Mouse (Mus musculus): ENCODE data around the gene Atp8b2. TPM values are rescaled to one million over a fixed set of nuclear protein-coding genes. Genes with fewer than 3 reads are reported as not detected.

Atp8b2 gene
- total and polyA plus RNA-seq, 3 experiments, result 15.7 to 27.3 (median 18.0) TPM

GRCm38 (mm10) chr3:89962751-89963220, 522 bp downstream of the Atp8b2 start:
- Histone ChIP-seq H3K4me3 (peak overlapping the region; percentile 68), H3K4me1 (ENCODE audit: control insufficient read depth, insufficient read depth, low read length) (peaks cover 19% of the 10 kb centered on the region), H3K27me3 (ENCODE audit: control insufficient read depth, insufficient read depth, low read length) (no peaks in the 10 kb centered on the region), H3K79me2 (replicated peaks; ENCODE audit: control insufficient read depth, insufficient read depth, low read length) (no peaks in the 10 kb centered on the region), H3K36me3 (ENCODE audit: control insufficient read depth, insufficient read depth, low read length) (no peaks in the 10 kb centered on the region), H3K9ac (ENCODE audit: low read depth, low read length) (peak overlapping the region; percentile 88), H3K27ac (peak overlapping the region; percentile 93)
- WGBS, result under 1% methylated on average over 30 of the region's 30 CpGs
- intact Hi-C loops (cut with DNase I), result loop anchor here (2.0 to 5.0 kb wide), 3 partner anchors 36 to 95 kb away; partner anchors contain the start of genes 4933434E20Rik, Hax1 and Ubap2l
- DNase-seq, result no peak
- no peak for TF ChIP-seq CTCF (IDR thresholded peaks at IDR 0.05)

- no peak for TF ChIP-seq EP300 (IDR thresholded peaks at IDR 0.05; ENCODE audit: insufficient read depth, low read depth, low read length)
- no peak; the same call in none of the 2 replicates for TF ChIP-seq POLR2A (IDR thresholded peaks at IDR 0.05; ENCODE audit: insufficient read depth, low read depth, low read length)
- TF ChIP-seq CTCF (IDR thresholded peaks at IDR 0.05), result no peak
- DNase-seq, result peak; percentile 65 to 67
- Histone ChIP-seq H3K27ac (peak overlapping the region; percentile 93), H3K79me2 (replicated peaks; ENCODE audit: control insufficient read depth, insufficient read depth, low read length) (no peaks in the 10 kb centered on the region), H3K36me3 (ENCODE audit: control insufficient read depth, insufficient read depth, low read length) (no peaks in the 10 kb centered on the region), H3K9ac (ENCODE audit: low read depth, low read length) (peak overlapping the region; percentile 88), H3K4me3 (peak overlapping the region; percentile 68), H3K27me3 (ENCODE audit: control insufficient read depth, insufficient read depth, low read length) (no peaks in the 10 kb centered on the region), H3K4me1 (ENCODE audit: control insufficient read depth, insufficient read depth, low read length) (peaks cover 19% of the 10 kb centered on the region)
- WGBS, result 5% methylated on average over 14 of the region's 14 CpGs
- intact Hi-C loops (cut with DNase I), result loop anchor here (2.0 to 5.0 kb wide), 3 partner anchors 37 to 95 kb away; partner anchors contain the start of genes 4933434E20Rik, Hax1 and Ubap2l
These were observed 1.1 kb downstream of the Atp8b2 start for GRCm38 (mm10) chr3:89962059-89962750.

GRCm38 (mm10) chr3:89961436-89961835, 1.9 kb downstream of the Atp8b2 start:
- DNase-seq, result peak in 1 of 2 experiments; percentile 18
- H3K4me1 ChIP-seq (ENCODE audit: control insufficient read depth, insufficient read depth, low read length), result peaks cover 19% of the 10 kb centered on the region
- WGBS, result 19% methylated on average over 4 of the region's 4 CpGs
- H3K36me3 ChIP-seq (ENCODE audit: control insufficient read depth, insufficient read depth, low read length), result no peaks in the 10 kb centered on the region
- no peak overlapping the region for H3K9ac ChIP-seq (ENCODE audit: low read depth, low read length)
- intact Hi-C loops (cut with DNase I), result loop anchor here (5.0 kb wide), 2 partner anchors 91 to 94 kb away; partner anchors contain the start of genes 4933434E20Rik and Ubap2l
- TF ChIP-seq CTCF (IDR thresholded peaks at IDR 0.05) (no peak), EP300 (IDR thresholded peaks at IDR 0.05; ENCODE audit: insufficient read depth, low read depth, low read length) (no peak)
- H3K27me3 ChIP-seq (ENCODE audit: control insufficient read depth, insufficient read depth, low read length), result no peaks in the 10 kb centered on the region
- no peak overlapping the region for H3K4me3 ChIP-seq
- no peaks in the 10 kb centered on the region for H3K79me2 ChIP-seq (replicated peaks; ENCODE audit: control insufficient read depth, insufficient read depth, low read length)
- H3K27ac ChIP-seq, result peak overlapping the region; percentile 93

- H3K36me3 ChIP-seq (ENCODE audit: control insufficient read depth, insufficient read depth, low read length), result no peaks in the 10 kb centered on the region
- no peaks in the 10 kb centered on the region for H3K79me2 ChIP-seq (replicated peaks; ENCODE audit: control insufficient read depth, insufficient read depth, low read length)
- DNase-seq, result peak; percentile 94 to 96
- peak overlapping the region; percentile 93 for H3K27ac ChIP-seq
- H3K4me3 ChIP-seq, result peak overlapping the region; percentile 70
- intact Hi-C loops (cut with DNase I), result loop anchor here (5.0 kb wide), 2 partner anchors 92 to 93 kb away; partner anchors contain the start of genes 4933434E20Rik and Ubap2l
- WGBS, result 1% methylated on average over 30 of the region's 30 CpGs
- peaks cover 19% of the 10 kb centered on the region for H3K4me1 ChIP-seq (ENCODE audit: control insufficient read depth, insufficient read depth, low read length)
- no peaks in the 10 kb centered on the region for H3K27me3 ChIP-seq (ENCODE audit: control insufficient read depth, insufficient read depth, low read length)
- peak overlapping the region; percentile 71 for H3K9ac ChIP-seq (ENCODE audit: low read depth, low read length)
- 0 out of 2 replicates have a peak, but pooled peaks have one; percentile 18 for TF ChIP-seq POLR2A (IDR thresholded peaks at IDR 0.05; ENCODE audit: insufficient read depth, low read depth, low read length)
- TF ChIP-seq CTCF (IDR thresholded peaks at IDR 0.05), result no peak
These were observed 2.8 kb downstream of the Atp8b2 start for GRCm38 (mm10) chr3:89960469-89960868.

GRCm38 (mm10) chr3:89959435-89959834, 3.9 kb downstream of the Atp8b2 start:
- intact Hi-C loops (cut with DNase I), result no loop called here

GRCm38 (mm10) chr3:89957880-89958279, 5.4 kb downstream of the Atp8b2 start:
- no peak overlapping the region for H3K27ac ChIP-seq
- intact Hi-C loops (cut with DNase I), result no loop called here
- no peak for DNase-seq
- H3K79me2 ChIP-seq (replicated peaks; ENCODE audit: control insufficient read depth, insufficient read depth, low read length), result no peaks in the 10 kb centered on the region
- H3K36me3 ChIP-seq (ENCODE audit: control insufficient read depth, insufficient read depth, low read length), result no peaks in the 10 kb centered on the region
- no peak overlapping the region for H3K9ac ChIP-seq (ENCODE audit: low read depth, low read length)
- H3K4me3 ChIP-seq, result no peak overlapping the region
- H3K27me3 ChIP-seq (ENCODE audit: control insufficient read depth, insufficient read depth, low read length), result no peaks in the 10 kb centered on the region
- 93% methylated on average over 9 of the region's 9 CpGs for WGBS
- H3K4me1 ChIP-seq (ENCODE audit: control insufficient read depth, insufficient read depth, low read length), result peaks cover 17% of the 10 kb centered on the region
- TF ChIP-seq EP300 (IDR thresholded peaks at IDR 0.05; ENCODE audit: insufficient read depth, low read depth, low read length), result no peak
- no peak for TF ChIP-seq CTCF (IDR thresholded peaks at IDR 0.05)
- TF ChIP-seq POLR2A (IDR thresholded peaks at IDR 0.05; ENCODE audit: insufficient read depth, low read depth, low read length), result no peak

More at GRCm38 (mm10) chr3:89959435-89959834, 3.9 kb downstream of the Atp8b2 start:
- no peak overlapping the region for H3K9ac ChIP-seq (ENCODE audit: low read depth, low read length)
- no peak for TF ChIP-seq CTCF (IDR thresholded peaks at IDR 0.05)
- no peak for TF ChIP-seq EP300 (IDR thresholded peaks at IDR 0.05; ENCODE audit: insufficient read depth, low read depth, low read length)
- TF ChIP-seq POLR2A (IDR thresholded peaks at IDR 0.05; ENCODE audit: insufficient read depth, low read depth, low read length), result no peak
- no peak overlapping the region for H3K27ac ChIP-seq
- 73% methylated on average over 4 of the region's 4 CpGs for WGBS
- no peaks in the 10 kb centered on the region for H3K36me3 ChIP-seq (ENCODE audit: control insufficient read depth, insufficient read depth, low read length)
- no peak overlapping the region for H3K4me3 ChIP-seq
- H3K4me1 ChIP-seq (ENCODE audit: control insufficient read depth, insufficient read depth, low read length), result peaks cover 17% of the 10 kb centered on the region
- no peaks in the 10 kb centered on the region for H3K79me2 ChIP-seq (replicated peaks; ENCODE audit: control insufficient read depth, insufficient read depth, low read length)
- H3K27me3 ChIP-seq (ENCODE audit: control insufficient read depth, insufficient read depth, low read length), result no peaks in the 10 kb centered on the region
- no peak for DNase-seq
